ENCODE assay signal across 15 mouse cellular contexts in the genomic region with DNA sequence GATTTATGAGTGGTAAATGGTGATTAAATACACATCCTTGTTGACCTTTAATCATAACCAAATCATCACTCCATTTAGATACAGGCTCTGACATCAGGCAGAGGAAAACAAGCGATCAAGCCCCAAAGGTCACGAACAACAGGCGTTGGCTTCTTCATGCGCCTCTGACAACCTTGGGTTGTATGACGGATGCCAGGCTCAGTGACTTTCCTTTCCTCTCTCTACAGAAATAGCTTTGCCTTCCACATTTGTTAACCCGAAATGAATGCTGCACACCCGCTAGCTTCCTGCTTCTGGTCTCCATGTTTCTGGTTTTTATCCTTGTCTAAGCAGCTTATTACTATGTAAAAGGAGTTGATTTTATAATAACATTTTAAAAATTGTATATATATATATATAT.
"Had no signal": no experiment of that assay in that cellular context is flagged by ENCODE, and none has a peak within 500 bp of the region (broad histone marks: within the 10 kb centered on the region; RNA-seq: fewer than 3 reads in every experiment).

No protein-coding gene starts in this region.

- H3K9ac ChIP-seq: liver, embryonic 15.5 days; neural tube, embryonic 15.5 days had no signal

- H3K4me3 ChIP-seq: left cerebral cortex, adult 2 months; limb, embryonic 10.5 days; liver, embryonic 15.5 days; midbrain, embryonic 10.5 days; myocyte; neural tube, embryonic 15.5 days had no signal

- H3K9me3 ChIP-seq: limb, embryonic 10.5 days; liver, embryonic 15.5 days; midbrain, embryonic 10.5 days; neural tube, embryonic 15.5 days had no signal

- DNase-seq: kidney, postnatal 25 days; lung, adult 2 months; lung, postnatal 4 days; midbrain, embryonic 14.5 days; right cerebral cortex, adult 18-20 months; right cerebral cortex, postnatal 25 days; thymus, postnatal 4 days had no signal

- H3K4me1 ChIP-seq: limb, embryonic 10.5 days; liver, embryonic 15.5 days; midbrain, embryonic 10.5 days had no signal

- H3K27me3 ChIP-seq: liver, embryonic 15.5 days; neural tube, embryonic 15.5 days had no signal

- H3K4me2 ChIP-seq: liver, embryonic 11.5 days; liver, embryonic 15.5 days; neural tube, embryonic 15.5 days had no signal

- H3K27ac ChIP-seq: left cerebral cortex, adult 2 months; limb, embryonic 10.5 days; liver, embryonic 15.5 days; midbrain, embryonic 10.5 days; neural tube, embryonic 15.5 days had no signal

- H3K36me3 ChIP-seq: limb, embryonic 10.5 days; liver, embryonic 15.5 days; neural tube, embryonic 15.5 days had no signal

- ATAC-seq: lung, postnatal 0 days had no signal
